Mouse (Mus musculus) hindbrain, embryonic 10.5 days (tissue): ENCODE measurements around the gene Arhgef1. TPM values are rescaled to one million over a fixed set of nuclear protein-coding genes. Genes with fewer than 3 reads are reported as not detected.

ENCODE experiments used
- DNase-seq: peaks from one replicate; pipeline ENCODE4 v3.0.0-alpha.2; 2017; ENCODE audit warnings: low spot score
- H3K27ac ChIP-seq: fragments of 300-500 bp; sonication (generic); 2 replicates; pipeline ENCODE4 v1.5.1; 2016; ENCODE audit warnings: mild to moderate bottlenecking, moderate library complexity
- H3K27me3 ChIP-seq: fragments of 300-500 bp; sonication (generic); 2 replicates; pipeline ENCODE4 v1.6.1; 2016; ENCODE audit warnings: mild to moderate bottlenecking; ENCODE audit not compliant: poor library complexity, insufficient read depth, severe bottlenecking
- H3K36me3 ChIP-seq: fragments of 300-500 bp; sonication (generic); 2 replicates; pipeline ENCODE4 v1.6.1; 2016; ENCODE audit warnings: mild to moderate bottlenecking, moderate library complexity
- H3K4me1 ChIP-seq: fragments of 300-500 bp; sonication (generic); replicated peaks from 2 replicates; pipeline ENCODE4 v1.6.1; 2016; ENCODE audit warnings: mild to moderate bottlenecking
- H3K4me3 ChIP-seq: fragments of 300-500 bp; sonication (generic); 2 replicates; pipeline ENCODE4 v1.5.1; 2016; ENCODE audit warnings: mild to moderate bottlenecking, moderate library complexity
- H3K9me3 ChIP-seq: fragments of 300-500 bp; sonication (generic); 2 replicates; pipeline ENCODE4 v1.6.1; 2016; ENCODE audit warnings: mild to moderate bottlenecking, moderate library complexity
- WGBS: fragments of 180-500 bp; shearing (Covaris S2); methylation state at CpG from one replicate; pipeline ENCODE4 v1.1.7; 2016; 5-methylcytosine and 5-hydroxymethylcytosine counted together
- polyA plus RNA-seq: library from polyadenylated mRNA; unstranded; fragments of >200 nt; fragmentation: Nextera tagmentation; extraction: Ambion mirVana; gene quantifications from 2 replicates; pipeline ENCODE4 v1.2.1, GENCODE M21; 2016

The Arhgef1 gene
- polyA plus RNA-seq, 1 experiment from 2014 or later, result 72.4 TPM

DNA sequence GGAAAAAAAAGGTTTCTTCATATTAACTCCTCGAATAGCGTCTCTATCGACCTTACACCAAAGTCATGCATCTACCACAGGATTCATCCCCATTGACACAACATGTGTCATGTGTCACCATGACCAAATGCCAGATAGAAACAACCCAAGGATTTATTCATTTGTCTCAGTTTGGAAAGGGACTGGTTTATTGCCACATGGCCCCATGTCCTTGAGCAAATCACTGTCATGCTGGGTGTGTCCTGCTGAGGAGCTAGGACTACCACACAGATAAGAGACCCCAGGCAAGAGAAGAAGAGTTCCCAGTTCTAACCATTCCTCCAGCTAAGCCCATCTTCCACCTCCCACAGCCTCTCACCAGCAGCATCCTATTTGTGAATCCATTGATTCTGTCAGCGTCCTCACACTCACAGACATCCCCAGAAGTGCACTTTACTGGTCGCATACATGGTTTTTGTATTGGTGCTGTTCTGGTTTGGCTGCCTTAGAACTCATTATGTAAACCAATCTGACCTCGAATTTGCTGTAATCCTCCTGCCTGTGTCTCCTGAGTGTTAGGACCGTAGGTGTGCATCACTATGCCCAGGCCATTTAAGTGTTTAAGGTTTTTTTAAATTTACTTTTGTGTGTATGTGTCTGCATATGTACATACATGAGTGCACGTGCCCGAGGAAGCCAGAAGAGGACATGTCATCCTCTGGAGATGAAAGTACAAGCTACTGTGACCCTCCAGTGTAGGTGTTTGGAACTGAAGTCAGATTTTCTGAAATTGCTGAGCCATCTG is 20.1 kb upstream of the Arhgef1 start:
- Histone ChIP-seq H3K27ac (no peak overlapping the region), H3K4me3 (no peak overlapping the region), H3K4me1 (peaks cover 38% of the 10 kb centered on the region), H3K9me3 (no peaks in the 10 kb centered on the region), H3K27me3 (no peaks in the 10 kb centered on the region), H3K36me3 (peaks cover 24% of the 10 kb centered on the region)
- WGBS, result 89% methylated on average over 9 of the region's 9 CpGs
- no peak for DNase-seq

DNA sequence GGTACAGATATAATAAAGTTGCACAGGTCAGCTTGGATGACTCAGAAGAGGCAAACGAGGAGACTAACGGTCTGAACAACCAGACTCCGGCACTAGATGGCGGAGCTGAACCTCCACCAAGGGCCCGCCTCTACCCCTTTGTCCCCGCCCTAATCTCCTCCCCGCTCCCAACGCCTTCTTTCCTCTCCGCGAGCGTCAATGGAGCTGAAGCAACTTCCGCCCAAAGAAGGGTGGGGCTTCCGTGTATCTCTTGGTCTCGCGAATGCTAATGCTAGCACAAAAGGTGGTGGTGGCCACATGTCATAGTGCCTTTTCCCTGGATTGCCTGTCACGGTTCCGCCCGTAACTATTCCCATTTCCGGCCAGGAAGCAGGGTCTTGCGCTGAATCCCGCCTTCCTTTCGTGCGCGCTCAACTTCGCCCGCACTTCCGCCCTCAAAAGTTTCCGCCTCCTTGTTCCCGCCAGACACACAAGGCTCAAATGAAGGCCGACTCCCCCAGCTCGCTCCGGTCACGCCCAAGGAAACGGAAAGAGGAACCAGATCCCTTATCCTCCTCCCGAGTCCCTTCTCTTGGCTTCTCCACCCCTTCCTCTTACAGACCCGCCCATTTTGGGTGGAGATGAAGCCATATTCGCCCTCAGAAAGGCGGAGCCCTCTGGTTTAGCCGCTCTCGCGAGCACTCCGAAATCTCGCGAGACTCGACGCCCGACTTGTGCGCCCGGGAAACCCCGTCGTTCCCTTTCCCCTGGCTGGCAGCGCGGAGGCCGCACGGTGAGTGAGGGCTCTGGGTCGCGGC is 18.6 kb upstream of the Arhgef1 start, which contains the start of gene Rps19:
Gene Rps19, plus strand, starts transcription at position 476 of the 797 bp plus-strand sequence.
- Histone ChIP-seq H3K27me3 (no peaks in the 10 kb centered on the region), H3K27ac (peak within 1 kb of the TSS; percentile 99), H3K36me3 (peaks cover 38% of the 10 kb centered on the region), H3K4me3 (peak within 1 kb of the TSS; percentile 98), H3K4me1 (peaks cover 42% of the 10 kb centered on the region), H3K9me3 (no peaks in the 10 kb centered on the region)
- WGBS, result under 1% methylated on average over 57 of the region's 57 CpGs
- DNase-seq, result peak; percentile 98

GRCm38 (mm10) chr7:24884693-24885291 is 17.9 kb upstream of the Arhgef1 start:
- Histone ChIP-seq H3K27me3 (no peaks in the 10 kb centered on the region), H3K4me3 (peak overlapping the region; percentile 98), H3K27ac (peak overlapping the region; percentile 99), H3K9me3 (no peaks in the 10 kb centered on the region), H3K36me3 (peaks cover 45% of the 10 kb centered on the region), H3K4me1 (peaks cover 36% of the 10 kb centered on the region)
- no peak for DNase-seq
- WGBS, result under 1% methylated on average over 47 of the region's 47 CpGs

DNA sequence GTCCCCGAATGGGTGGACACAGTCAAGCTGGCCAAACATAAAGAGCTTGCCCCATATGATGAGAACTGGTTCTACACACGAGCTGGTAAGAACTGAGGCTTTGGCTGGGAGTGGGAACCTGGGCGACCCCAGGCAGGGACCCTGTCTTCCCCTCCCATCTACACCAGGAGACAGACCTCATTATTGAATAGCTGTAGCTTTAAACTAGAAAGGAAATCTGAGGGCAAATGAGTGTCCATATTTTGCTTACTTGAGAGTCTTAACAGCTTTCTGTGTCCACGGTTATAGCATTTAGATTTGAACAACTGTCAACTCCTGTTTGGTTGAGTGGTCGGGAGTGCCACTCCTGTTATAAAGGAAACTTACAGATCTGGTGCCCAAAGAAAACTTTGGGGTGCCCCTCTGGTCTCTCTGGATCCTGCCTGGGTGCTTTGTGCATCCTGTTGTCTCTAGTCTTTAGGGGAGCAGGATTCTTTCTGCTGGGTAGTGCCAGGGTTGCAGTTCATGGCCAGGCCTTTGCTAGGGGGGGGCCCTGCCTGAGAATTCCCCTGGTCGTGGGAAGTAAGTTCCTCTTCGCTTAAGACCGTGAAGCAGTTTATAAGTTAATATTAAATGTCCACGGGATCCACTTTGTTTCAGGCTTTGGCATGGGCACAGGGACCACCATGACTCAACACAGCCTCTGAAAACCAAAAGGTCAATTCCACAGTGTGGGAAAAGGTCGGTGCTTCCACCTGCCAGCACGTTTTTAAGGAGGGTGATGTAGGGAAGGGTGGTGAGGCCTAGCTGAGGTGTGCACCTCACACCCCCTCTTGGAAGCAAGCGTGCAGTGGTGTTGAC is 17.0 kb upstream of the Arhgef1 start:
- 51% methylated on average over 12 of the region's 12 CpGs for WGBS
- peaks cover 54% of the 10 kb centered on the region for H3K36me3 ChIP-seq
- H3K27ac ChIP-seq, result peak overlapping the region; percentile 99
- DNase-seq, result no peak
- peaks cover 30% of the 10 kb centered on the region for H3K4me1 ChIP-seq
- H3K4me3 ChIP-seq, result peak overlapping the region; percentile 98
- H3K27me3 ChIP-seq, result no peaks in the 10 kb centered on the region
- H3K9me3 ChIP-seq, result no peaks in the 10 kb centered on the region

DNA sequence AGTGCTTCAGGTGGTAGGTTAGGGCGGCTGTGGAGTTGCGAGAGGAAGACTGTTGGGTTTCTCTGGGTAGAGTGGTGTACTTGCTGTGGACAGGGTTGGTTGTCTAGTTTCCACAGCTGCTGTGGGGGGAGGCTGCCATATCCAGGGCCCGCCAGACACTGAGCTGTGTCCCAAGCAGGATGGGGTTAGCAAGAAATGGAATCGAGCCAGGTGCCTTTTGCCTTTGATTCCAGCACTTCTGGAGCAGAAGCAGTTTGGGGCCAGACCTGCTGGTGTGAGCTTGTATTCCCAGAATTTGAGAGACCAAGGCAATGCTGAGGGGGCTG is 16.4 kb upstream of the Arhgef1 start:
- Histone ChIP-seq H3K27me3 (no peaks in the 10 kb centered on the region), H3K9me3 (no peaks in the 10 kb centered on the region), H3K4me3 (peak overlapping the region; percentile 98), H3K36me3 (peaks cover 60% of the 10 kb centered on the region), H3K27ac (peak overlapping the region; percentile 99), H3K4me1 (peaks cover 28% of the 10 kb centered on the region)
- WGBS, result 75% methylated on average over 4 of the region's 4 CpGs
- DNase-seq, result no peak

- Histone ChIP-seq H3K27me3 (no peaks in the 10 kb centered on the region), H3K27ac (0 out of 2 replicates have a peak overlapping the region, but pooled peaks have one; percentile 5), H3K9me3 (no peaks in the 10 kb centered on the region), H3K36me3 (peaks cover 61% of the 10 kb centered on the region), H3K4me3 (peak overlapping the region; percentile 98), H3K4me1 (peaks cover 28% of the 10 kb centered on the region)
- 92% methylated on average over 4 of the region's 4 CpGs for WGBS
- no peak for DNase-seq
Observed at GRCm38 (mm10) chr7:24887096-24887495, 15.6 kb upstream of the Arhgef1 start.

GRCm38 (mm10) chr7:24889431-24890220 is 13.1 kb upstream of the Arhgef1 start:
- Histone ChIP-seq H3K4me3 (no peak overlapping the region), H3K27me3 (no peaks in the 10 kb centered on the region), H3K36me3 (peaks cover 68% of the 10 kb centered on the region), H3K9me3 (no peaks in the 10 kb centered on the region), H3K27ac (no peak overlapping the region), H3K4me1 (peaks cover 28% of the 10 kb centered on the region)
- DNase-seq, result no peak
- WGBS, result 86% methylated on average over 6 of the region's 6 CpGs

DNA sequence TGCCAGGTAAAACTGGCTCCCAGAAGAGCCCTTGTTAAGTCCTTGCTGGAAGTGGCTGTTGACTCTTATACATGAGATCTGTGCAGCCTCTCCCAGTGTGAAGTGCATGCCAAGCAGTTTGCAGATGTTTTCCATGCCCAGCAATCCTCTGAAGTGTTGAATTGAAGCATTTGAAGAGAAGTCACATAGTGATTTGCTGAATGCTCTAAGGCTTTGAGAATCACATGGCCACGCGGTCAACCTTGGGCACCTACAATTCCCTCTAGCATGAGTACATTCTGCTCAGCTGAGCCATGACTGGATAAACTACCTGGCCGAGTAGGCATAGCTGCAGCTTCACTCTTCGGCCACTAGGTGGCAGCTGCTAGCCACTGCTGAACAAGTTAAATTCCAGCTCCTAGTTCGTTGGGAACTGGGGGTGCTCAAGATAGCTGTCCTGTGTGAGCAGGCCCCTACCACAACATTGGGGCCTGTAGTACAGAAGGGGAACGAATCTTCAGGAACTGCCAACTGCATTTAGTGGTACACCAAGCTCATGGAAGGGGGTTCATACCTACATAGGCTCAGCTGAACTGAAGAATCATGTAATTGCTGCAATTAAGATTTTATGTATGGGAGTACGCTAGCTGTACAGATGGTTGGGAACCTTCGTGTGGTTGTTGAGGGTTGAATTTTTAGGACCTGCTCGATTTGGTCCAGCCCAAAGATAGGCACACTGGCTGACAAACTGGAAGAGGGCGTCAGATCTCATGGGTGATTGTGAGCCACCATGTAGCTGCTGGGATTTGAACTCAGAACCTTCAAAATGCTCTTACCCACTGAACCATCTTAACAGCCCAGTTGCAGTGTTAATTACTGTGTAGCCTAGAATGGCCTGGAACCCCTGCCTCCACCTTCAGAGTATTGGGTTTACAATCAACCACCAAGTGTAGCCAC is 12.2 kb upstream of the Arhgef1 start:
- no peak overlapping the region for H3K27ac ChIP-seq
- H3K4me3 ChIP-seq, result no peak overlapping the region
- no peaks in the 10 kb centered on the region for H3K27me3 ChIP-seq
- DNase-seq, result peak; percentile 77
- H3K36me3 ChIP-seq, result peaks cover 69% of the 10 kb centered on the region
- 33% methylated on average over 10 of the region's 10 CpGs for WGBS
- H3K4me1 ChIP-seq, result peaks cover 25% of the 10 kb centered on the region
- no peaks in the 10 kb centered on the region for H3K9me3 ChIP-seq

DNA sequence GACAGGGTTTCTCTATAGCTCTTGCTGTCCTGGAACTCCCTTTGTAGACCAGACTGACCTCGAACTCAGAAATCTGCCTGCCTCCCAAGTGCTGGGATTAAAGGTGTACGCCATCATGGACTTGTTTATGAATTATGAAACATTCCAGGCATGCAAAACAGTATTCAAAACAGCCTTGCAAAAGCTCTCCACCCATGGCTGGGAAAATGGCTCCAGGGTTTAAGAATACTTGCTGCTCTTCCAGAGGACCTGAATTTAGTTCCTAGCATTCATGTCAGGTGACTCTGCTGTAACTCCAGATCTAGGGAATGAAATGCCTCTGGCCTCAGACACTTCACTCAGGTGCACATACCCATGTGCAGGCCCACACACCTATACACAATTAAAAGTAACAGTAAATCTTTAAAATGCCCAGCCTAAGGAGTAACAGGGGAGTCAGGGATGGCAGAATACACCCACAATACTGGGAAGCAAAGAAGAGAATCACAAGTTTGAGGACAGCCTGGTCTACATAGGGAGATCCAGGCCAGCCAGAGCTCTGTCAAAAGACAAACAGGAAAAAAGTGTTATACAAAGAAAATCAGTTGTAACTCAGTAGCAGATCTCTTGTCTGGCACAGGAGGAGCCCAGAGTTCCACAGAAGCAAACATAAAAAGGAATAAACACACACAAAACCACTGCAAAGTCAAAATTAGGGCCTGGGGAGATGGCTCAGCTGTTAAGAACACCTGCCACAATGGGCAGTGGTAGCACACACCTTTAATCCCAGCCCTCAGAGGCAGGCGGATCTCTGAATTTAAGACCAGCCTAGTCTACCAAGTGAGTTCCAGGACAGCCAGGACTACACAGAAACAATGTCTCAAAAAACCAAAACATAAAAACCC is 11.2 kb upstream of the Arhgef1 start:
- Histone ChIP-seq H3K27ac (no peak overlapping the region), H3K4me1 (peaks cover 16% of the 10 kb centered on the region), H3K9me3 (no peaks in the 10 kb centered on the region), H3K36me3 (peaks cover 59% of the 10 kb centered on the region), H3K4me3 (no peak overlapping the region), H3K27me3 (no peaks in the 10 kb centered on the region)
- DNase-seq, result no peak
- WGBS, result 69% methylated on average over 3 of the region's 3 CpGs

DNA sequence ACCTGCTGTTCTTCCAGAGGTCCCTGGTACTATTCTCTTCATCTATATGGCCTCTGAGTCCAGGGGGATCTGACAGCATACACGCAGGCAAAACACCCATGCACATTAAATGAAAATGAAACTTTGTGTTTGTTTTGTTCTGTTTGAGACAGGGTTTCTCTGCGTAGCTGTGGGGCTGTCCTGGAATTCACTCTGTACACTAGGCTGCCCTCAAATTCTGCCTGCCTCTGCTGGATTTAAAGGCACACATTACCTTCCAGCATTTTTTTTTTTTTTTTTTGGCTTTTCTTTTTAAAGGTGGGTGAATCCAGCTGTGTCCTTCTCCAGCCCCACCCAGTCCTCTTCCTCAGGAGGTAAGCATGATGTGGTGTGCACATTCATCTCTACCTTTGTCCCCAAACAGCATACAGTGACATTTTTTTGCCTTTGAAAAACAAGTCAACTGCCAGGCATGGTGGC is 10.6 kb upstream of the Arhgef1 start:
- no peak for DNase-seq
- Histone ChIP-seq H3K4me3 (no peak overlapping the region), H3K36me3 (peaks cover 53% of the 10 kb centered on the region), H3K27me3 (no peaks in the 10 kb centered on the region), H3K4me1 (peaks cover 9% of the 10 kb centered on the region), H3K9me3 (no peaks in the 10 kb centered on the region), H3K27ac (no peak overlapping the region)
- WGBS, result 81% methylated on average over 2 of the region's 2 CpGs
